Mouse (Mus musculus): ENCODE measurements around the gene Incenp.

GRCm38 (mm10) chr19:9922228-9922627 lies 22.9 kb upstream of the Incenp start:
- no peak for TF ChIP-seq CTCF (IDR thresholded peaks at IDR 0.05; ENCODE audit: extremely low read depth, insufficient read depth, insufficient read length, insufficient replicate concordance)
- no peak for TF ChIP-seq POLR2A (IDR thresholded peaks at IDR 0.05; ENCODE audit: low read depth, low read length)

All from spleen, adult 2 months (tissue).